40 mouse cellular contexts compared by ENCODE assay signal in the genomic region with DNA sequence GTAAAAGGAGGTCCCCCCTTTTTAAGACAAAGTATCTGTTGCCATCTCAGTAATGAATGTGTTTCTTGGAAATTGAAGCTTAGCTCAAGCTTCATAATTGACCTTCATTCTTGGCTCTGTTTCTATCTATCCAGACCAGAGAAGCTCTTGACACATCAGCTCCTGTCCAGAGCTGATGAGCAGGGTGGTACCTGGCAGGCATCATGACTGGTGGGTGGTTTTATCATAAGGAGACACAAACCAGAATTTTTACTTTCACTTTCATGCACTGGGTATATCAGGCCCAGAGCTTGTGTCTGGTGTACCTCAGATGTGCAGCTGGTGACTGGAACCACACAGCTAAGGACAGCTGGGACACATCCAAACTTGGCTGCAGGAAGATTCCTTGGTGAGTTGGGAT. TPM values are rescaled to one million over a fixed set of nuclear protein-coding genes. Genes with fewer than 3 reads are reported as not detected.
"Had no signal": no experiment of that assay in that cellular context is flagged by ENCODE, and none has a peak within 500 bp of the region (broad histone marks: within the 10 kb centered on the region; RNA-seq: fewer than 3 reads in every experiment).

A gene (plus strand): TSS at position 306 of the 400 bp plus-strand sequence.

RNA-seq across cellular contexts. Expression of the gene that starts here (rescaled TPM):
- total RNA-seq: heart, postnatal 14 days; heart, postnatal 25 days; heart, postnatal 36 days; heart, postnatal 4 days; hematopoietic stem cell, adult 5-6 weeks; hindbrain, postnatal 0 days; layer of hippocampus, adult 18-20 months; layer of hippocampus, adult 2 months; layer of hippocampus, adult 8-10 months; layer of hippocampus, postnatal 10 days; layer of hippocampus, postnatal 14 days; layer of hippocampus, postnatal 25 days; layer of hippocampus, postnatal 36 days; left cerebral cortex, adult 18-20 months; left cerebral cortex, adult 2 months had no signal
- polyA plus RNA-seq: heart, embryonic 10.5 days; heart, embryonic 11.5 days; heart, embryonic 12.5 days; heart, embryonic 13.5 days; heart, embryonic 14.5 days; heart, embryonic 15.5 days; heart, embryonic 16.5 days; heart, postnatal 0 days; hindbrain, embryonic 10.5 days; hindbrain, embryonic 11.5 days; hindbrain, embryonic 12.5 days; hindbrain, embryonic 13.5 days; hindbrain, embryonic 14.5 days; hindbrain, embryonic 15.5 days; hindbrain, embryonic 16.5 days; hindbrain, postnatal 0 days; inflammation-experienced regulatory T-cells, adult 6 months; intestine, embryonic 14.5 days; intestine, embryonic 15.5 days; intestine, embryonic 16.5 days; intestine, postnatal 0 days; kidney, adult 2 months; kidney, embryonic 14.5 days; kidney, embryonic 15.5 days; kidney, embryonic 16.5 days; kidney, postnatal 0 days had no signal
